Mouse (Mus musculus): ENCODE data around the gene Pnmal2.

The Pnmal2 gene

DNA sequence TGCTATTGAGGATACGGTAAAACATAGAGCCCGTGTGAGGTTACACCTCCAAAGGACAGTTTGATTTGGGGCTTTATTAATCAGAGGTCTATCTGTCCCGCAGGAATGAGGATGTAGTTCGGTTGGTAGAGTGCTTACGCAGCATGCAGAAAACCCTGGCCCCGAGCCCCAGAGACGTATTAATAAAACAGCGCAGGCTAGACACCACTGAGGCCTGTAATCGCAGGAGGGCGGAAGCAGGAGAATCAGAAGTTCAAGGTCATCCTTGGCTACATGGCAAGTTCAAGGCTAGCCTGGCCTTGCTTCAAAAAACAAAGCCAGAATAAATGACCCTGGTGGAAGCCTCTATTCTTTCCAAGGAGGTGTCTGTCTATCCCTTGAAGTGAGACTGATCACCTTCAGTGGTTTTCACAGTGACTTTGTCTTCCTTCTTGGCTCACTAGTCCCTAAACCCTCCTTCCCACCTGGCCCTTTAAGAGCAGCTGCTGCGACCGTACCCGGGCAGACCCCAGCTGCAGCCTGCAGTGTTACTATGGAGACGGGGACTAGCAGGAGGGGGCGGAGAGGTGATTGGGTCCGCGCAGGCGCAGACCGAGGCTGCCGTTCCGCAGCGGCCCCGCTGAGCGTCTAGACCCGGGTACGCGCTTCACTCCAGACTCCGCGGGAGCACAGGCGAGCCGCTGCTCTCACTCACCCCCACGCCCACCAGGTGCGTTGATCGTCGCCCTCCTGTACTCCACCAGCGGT, at the start of gene Pnmal2:
Gene Pnmal2, plus strand, starts transcription at position 622 of the 747 bp plus-strand sequence.
- no peak for DNase-seq (ENCODE audit: low read depth, low spot score)

DNA sequence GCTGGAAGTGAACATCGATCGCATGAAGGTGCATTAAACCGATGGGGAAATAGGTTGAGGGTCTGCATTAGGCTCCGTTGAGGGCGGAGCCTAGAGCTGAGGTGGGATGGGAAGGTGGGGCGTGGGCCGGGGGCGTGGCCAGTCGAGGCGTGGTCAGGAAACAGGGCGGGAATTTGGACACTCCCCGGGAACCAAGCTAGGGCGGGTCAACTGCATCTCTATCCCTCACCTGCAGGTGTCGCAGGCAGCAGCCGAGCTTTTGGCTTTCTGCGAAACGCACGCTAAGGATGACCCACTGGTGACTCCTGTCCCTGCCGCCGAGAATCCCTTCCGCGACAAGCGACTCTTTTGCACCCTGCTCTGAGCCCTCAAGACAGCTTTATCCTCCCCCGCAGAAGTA, 49.5 kb upstream of the Pnmal2 start:
- DNase-seq (ENCODE audit: low read depth, low spot score): peak; percentile 33

DNA sequence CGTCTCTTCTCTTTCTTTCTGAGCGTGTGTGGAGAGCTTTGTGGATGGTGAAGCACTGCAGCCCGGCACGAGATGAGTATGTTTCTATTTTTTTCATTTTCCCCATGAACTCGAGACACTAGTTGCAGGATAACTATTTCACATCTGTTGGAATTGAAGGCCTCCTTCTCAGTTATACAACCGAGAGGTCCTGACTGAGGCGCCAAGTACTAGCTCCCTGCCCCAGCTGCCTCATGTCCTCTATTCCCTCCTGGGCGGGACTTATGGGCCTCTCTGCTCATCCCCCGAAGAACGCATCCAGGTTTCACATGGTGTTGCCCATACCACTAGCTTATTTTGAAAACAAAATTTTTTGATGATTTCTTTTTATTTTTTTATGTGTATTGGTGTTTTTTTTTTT, 49.0 kb upstream of the Pnmal2 start:
- no peak for DNase-seq (ENCODE audit: low read depth, low spot score)

DNA sequence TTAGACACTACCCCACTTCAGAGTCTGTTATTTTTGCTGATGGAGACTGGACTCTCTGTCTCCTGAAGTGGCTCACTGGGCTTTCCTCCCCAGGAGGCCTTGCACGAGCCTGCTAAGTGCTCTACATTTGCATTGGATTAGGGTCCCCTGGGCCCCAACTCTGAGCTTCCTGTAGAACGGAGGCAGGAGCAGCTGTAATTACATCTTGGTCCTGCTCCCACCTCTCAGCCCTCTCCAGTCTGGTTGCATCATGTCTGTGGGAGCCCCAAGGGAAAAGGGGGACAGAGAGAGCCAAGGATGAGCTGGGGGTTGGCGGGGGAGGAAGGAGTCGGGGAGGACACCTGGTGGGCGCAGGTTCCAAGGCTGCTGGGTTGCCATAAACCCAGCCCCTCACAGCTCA, 44.0 kb upstream of the Pnmal2 start:
- no peak for DNase-seq (ENCODE audit: low read depth, low spot score)

DNA sequence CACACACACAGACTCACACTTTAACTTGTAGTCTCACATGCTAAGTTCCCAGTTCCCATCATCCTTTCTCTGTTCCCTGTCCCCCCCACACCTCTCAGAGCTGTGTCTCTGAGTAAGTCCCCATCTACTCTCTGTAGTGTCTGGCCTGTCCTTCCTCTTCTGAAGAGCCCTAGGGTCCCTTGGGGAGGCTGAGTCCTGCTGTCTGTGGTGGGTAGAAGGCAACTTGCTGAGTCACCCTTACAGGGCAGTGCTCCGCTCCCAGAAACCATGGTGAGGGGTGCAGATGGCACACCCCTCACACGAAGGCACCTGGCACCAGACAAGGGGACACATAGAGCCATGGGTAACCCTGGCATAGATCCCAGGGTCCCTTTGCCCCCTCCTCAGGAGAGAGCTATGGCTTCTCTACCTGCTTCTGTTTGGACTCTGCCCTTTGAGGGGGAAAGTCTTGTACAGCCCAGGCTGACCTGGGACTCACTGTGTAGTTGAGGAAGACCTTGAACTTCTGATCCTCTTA, 41.0 kb upstream of the Pnmal2 start:
- DNase-seq (ENCODE audit: low read depth, low spot score): no peak

DNA sequence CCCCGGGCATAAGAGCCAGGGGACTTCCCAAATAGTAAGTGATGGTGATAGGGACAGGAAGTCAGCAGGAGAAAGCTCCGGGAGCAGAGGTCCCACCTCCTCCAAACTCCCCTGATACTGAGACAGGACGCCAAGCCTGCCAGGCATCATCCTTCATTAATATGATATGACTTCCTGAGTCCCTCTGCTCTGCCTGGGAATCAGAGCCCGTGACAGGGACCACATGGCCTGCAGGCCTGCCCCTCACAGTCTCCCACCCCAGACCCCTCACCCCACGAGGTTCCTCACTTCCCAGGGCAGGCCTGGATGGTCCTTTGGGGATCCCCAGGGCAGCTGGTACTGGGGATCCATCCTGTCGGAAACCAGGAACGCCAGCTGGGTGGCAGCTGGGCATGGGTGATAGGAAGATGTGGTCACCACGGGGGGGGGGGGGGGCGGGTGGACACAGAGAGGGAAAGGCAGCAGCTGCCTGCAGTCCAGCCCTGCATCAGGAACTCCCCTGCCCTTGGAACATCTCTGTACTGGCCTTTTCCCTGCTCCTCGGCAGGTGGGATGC, 40.3 kb upstream of the Pnmal2 start:
- no peak for DNase-seq (ENCODE audit: low read depth, low spot score)

DNA sequence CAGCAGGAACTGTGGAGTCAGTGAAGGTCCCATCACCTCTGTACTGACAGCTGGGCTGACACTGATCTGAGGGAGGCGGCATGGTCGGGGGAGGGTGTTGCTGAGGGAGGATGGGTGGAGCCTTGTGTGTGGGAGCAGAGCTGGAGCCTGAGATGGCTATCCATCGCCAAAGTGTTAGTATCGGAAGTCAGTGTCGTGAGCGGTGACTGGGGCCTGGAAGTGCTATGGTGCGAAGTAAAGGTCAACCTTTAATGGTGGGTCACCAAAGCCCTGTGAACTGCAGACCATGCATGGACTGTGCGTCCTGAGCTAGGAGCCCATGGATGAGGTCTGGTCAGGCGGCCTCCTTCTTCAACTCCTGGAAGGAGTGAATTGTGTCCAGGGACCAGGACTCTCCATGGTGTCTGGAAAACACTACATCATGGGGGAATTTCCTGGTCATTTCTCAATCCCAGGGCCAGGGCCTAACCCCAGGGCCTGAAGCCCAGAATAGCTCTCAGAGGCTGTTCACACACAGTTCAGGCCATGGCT, 38.9 kb upstream of the Pnmal2 start:
- DNase-seq (ENCODE audit: low read depth, low spot score): no peak

DNA sequence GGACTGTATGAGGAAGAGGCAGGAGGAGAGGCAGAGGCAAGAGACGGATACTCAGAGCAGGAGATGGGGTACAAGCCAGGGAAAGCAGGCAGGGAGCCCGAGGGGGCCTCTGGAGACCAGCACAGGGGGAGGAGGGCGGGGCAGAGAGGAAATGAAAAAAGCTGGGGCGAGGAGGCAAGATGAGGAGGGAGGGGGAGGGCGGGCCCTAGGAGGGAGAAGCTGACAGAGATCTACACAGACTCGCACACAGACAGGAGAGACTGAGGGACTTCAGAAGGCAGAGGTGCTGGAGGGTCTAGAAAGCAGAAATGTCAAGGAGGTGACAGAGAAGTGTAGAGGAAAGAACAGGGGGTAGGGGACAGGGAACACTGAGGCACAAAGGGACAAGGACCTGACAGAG, 38.2 kb upstream of the Pnmal2 start, which contains the start of gene Ptgir:
Gene Ptgir, plus strand, starts transcription at position 210 of the 400 bp plus-strand sequence.
- no peak for DNase-seq (ENCODE audit: low read depth, low spot score)

DNA sequence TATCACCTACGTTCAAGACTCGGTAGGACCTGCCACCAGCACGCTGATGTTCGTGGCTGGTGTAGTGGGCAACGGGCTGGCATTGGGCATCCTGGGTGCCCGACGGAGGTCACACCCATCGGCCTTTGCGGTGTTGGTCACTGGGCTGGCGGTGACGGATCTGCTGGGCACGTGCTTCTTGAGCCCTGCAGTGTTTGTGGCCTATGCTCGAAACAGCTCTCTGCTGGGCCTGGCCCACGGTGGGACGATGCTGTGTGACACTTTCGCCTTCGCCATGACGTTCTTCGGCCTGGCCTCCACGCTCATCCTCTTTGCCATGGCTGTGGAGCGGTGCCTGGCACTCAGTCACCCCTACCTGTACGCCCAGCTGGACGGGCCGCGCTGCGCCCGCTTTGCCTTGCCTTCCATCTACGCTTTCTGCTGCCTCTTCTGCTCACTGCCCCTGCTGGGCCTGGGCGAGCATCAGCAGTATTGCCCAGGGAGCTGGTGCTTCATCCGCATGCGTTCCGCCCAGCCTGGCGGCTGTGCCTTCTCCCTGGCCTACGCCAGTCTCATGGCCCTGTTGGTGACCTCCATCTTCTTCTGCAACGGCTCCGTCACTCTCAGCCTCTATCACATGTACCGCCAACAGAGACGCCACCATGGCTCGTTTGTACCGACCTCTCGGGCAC, 37.5 kb upstream of the Pnmal2 start:
- no peak for DNase-seq (ENCODE audit: low read depth, low spot score)

DNA sequence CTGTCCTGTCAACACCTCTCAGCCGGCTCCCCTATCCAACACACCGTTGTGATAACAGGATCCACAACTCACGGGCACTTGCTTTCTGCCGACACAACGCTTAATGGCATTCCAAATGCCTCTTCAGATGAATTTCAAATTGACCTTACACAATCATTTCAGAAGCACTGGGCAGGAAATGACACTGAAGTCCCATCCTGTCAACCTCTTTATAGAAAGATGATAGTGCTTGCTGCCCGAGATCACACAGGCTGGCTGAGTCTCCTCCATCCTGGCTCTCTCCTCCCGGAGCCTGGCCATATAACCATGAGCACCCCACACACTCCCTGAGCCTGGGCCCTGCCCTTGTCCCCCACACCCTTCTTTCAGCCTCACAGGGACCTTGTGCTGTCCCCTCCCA, 36.6 kb upstream of the Pnmal2 start:
- DNase-seq (ENCODE audit: low read depth, low spot score): no peak

DNA sequence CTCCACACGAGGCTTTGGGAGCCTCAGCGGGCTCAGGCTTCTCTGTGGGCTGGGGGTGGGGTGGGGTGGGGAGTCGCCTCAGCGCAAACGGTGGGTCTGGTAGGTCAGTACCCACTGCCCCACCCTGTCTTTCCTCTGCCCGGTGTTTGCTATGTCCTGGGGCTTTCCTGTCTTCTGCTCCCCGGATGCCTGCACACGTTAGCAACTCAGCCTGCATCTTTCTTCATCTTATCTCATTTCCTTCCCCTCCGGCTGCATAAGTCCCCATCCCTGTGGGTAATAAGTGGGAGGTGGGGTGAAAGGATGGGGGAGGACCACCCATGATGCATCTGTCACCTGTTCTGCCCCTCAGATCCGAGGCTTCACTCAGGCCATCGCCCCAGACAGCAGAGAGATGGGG, 36.1 kb upstream of the Pnmal2 start:
- no peak for DNase-seq (ENCODE audit: low read depth, low spot score)

DNA sequence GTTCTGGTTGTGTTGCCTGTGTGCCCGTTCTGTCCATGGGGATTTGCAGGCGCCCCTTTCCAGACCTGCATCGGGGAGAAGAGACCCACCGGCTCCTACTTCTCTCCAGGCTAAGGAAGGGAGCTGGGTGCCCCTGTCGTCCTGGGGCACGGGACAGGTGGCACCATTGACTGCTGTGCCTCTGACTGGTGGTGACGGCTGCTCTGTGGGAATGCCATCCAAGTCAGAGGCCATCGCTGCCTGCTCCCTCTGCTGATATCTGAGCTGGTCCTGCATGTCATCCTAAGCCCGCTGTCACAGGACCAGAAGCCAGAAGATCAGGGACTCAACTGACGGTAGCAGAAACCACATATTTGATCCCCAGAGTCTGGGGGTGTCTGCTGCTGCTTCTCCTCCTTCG, 35.6 kb upstream of the Pnmal2 start:
- DNase-seq (ENCODE audit: low read depth, low spot score): no peak

DNA sequence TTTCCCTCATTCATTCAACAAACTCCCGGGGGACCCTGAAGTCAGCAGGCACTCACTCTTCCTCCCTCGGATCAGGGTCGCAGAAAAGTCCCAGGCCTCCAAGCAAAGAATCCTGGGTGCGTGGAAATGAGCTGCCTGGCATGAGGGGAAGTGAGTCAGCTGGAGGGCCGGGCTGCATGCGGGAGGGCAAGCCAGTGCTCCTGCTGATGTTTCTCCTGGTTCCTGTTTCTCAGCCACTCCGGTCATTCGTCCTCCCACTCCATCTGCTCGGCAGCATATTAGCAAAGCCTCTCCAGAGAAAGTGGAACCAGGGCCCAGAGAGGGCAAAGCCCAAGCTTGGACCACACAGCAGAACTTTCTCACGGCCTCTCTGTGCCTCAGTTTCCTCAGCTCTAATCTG, 34.6 kb upstream of the Pnmal2 start:
- peak; percentile 53 for DNase-seq (ENCODE audit: low read depth, low spot score)

DNA sequence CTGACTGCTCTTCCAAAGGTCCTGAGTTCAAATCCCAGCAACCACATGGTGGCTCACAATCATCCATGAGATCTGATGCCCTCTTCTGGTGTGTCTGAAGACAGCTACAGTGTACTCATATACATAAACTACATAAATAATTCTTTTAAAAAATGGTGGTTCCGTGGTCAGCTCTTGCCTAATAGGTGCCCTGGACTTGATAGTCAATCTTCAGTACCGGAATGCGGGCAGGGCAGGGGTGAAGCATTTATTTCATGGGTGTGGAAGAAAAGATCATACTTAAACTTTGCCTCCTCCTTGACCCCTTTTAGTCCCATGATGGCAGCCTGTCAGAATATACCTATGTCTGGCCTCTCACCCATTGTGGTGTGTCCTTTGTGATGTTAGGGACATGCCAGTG, 32.6 kb upstream of the Pnmal2 start:
- DNase-seq (ENCODE audit: low read depth, low spot score): peak; percentile 47

DNA sequence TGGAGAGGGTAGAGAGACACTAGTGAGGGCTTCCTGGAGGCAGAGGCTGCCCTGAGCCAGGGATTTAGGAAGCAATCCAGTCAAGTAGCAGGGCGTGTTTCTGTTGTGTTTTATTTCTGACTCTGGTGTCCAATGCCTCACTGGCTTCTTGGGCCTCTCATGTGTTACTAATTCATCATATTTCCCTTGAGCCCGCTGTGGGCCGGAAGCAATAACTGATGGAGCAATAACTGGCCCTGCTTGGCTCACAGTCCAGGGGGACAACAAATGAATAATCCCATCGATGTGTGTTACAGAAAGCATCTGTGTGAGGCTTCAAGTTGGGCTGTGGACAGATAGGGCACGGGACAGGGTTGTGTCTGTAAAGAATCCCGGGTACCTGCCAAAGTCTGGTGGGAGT, 32.1 kb upstream of the Pnmal2 start:
- peak; percentile 78 for DNase-seq (ENCODE audit: low read depth, low spot score)

DNA sequence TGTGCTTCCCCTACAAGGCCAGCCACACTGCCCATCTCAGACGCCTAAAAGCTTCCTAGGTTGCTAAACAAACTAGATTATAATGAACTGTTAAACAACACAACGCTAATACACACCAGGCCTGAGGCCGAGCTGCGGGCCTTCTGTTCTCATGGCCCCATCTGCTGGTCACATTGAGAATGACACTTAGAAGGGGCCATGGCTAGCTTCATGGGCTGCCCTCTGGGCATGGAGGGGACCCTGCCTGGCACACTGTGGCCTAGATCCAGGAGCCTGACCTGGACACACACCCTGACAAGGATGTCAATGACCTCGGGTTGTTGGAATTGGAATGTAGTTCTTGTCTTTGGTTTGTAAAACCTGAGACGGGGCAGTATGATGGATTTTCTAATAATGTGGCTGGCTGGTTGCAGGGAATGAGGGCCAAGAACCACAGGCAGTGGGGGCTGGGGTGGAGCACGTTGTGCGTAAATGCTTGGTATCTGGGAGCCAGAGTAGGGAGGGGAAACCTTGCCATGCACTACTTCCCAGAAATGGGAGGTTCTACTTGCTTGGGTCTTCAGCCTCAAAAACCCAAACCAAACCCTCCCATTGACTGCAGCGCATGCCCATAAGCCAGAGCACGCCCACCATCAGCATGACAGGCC, 30.6 kb upstream of the Pnmal2 start:
- peak; percentile 79 for DNase-seq (ENCODE audit: low read depth, low spot score)

DNA sequence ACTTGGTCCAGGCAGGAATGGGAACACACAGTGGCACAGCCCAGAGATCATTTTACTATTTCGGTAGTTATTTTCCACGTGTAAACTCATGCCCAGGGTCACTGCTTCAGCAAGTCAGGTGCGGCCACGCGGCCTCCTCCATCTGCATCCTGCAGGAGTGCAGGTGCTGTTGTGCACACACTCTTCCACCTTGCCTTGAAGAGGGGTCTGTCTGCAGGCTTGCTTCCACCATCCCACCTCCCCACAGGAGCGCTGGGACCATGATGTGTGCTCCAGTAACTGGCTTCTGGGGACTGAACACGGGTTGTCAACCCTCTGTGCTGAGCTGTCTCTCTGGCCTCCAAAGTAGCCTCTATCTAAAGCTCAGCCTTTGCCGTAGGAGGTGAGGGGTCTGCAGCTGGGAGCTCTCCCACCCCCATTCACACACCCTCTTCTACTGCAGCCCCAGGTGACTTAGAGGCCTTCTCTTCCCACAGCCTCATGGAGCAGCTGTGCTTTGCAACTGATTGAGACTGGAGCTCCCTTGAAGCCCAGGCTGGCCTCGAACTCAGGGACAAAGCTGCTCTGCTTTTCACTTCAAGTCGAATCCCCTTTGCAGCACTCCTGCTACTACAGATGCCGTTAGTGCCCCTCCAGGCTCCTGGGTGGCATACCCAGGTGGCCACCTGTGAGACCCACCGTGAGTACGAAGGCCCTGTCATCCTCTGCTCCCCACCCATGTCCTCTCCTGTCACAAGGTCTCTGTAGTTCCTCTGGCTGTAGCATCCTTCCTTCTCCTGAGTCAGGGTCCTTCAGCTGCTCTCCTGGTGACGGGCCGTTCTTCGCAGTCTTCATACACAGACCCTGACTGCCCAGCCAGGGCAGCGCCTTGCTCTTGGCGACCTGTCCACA, 29.8 kb upstream of the Pnmal2 start:
- DNase-seq (ENCODE audit: low read depth, low spot score): no peak

DNA sequence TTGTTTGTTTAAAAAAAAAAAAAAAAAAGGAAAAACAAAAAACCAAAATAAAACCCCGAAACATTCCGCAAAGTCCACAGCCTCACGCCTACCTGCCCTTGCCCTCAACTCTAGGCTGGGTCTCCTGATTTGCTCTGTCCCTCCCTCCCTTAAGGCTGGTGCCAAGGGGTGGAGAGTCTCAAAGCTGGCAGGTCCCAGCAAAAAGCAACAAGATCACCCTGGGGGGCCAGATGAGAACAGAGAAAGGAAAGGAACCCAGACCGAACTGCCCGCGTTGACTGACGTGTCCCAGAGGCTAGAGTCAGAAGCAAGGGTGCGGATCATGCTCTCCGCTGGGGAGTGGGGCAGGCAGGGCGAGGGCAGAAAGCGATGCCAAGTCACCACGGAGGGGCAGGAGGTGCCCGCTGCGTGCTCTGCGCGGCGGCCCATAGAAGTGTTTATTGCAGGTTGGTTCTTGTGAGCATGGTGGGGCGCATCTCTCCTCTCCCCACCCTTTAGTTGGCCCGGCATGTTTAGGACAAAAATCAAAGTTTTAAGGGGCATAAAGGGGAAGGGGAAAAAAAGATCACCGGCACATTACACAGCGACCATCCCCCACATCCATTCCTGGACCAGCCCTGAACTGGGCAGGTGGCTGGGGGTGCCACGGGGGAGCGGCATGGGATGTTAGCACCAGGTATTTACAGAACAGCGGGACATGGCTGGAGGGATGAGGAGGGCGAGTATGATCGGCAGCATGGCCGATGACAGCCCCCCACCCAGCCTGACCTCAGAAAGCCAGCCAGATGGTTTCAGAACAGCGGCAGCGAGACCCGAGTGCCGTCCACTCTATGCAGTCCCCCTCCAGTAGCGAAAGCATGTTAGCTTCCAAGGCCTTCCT, 28.8 kb upstream of the Pnmal2 start:
- no peak for DNase-seq (ENCODE audit: low read depth, low spot score)

DNA sequence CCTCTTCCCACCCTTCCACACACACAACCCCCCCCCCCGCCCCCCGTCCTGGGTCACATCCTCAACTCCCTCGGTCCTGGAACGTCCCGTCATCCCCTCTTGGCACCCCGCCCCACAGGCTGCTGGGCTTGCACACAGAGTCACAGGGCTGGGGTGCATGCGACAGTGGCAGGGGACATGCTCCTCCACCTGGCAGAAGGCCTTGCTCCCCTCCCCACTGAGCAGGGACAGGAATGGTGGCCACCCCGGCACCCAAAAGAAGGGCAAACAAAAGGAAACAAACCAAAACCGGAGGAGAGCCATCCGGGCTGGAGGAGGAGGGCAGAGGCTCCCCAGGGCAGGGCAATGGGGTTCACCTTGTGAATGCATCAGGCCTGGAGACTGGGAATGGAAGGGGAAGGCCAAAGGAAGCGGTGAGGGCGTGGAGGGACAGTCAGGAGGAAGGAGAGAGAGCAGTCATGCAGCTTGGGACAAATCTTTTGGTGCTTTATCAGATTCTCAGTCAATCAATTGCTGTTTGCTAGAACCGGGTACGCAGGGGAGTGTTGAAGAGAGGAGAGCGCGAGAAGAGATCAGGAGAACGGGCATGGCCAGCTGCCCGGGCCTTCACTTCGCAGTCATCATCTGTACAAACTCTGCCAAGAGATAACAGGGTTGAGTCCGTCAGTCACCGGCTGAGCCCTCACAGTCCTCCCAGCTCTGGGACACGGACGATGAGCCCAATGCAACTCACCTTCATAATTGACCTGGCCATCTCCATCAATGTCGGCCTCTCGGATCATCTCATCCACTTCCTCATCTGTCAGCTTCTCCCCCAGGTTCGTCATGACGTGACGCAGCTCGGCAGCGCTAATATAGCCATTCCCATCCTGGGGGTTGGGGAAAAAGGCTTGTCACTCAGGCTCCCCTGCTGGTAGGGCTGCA, 27.9 kb upstream of the Pnmal2 start:
- no peak for DNase-seq (ENCODE audit: low read depth, low spot score)
